Mouse (Mus musculus) stomach, adult 2 months (tissue): ENCODE data around the gene Erbb2. TPM values are rescaled to one million over a fixed set of nuclear protein-coding genes. Genes with fewer than 3 reads are reported as not detected.

Experiments used
- polyA plus RNA-seq: library from polyadenylated mRNA; depleted of rRNA; stranded (reverse); fragments of >200 nt; gene quantifications from 2 replicates; pipeline ENCODE4 v1.2.3, GENCODE M21; 2012; rRNA removed

Erbb2 gene
- 31.2 and 35.3 TPM in 2 replicates for polyA plus RNA-seq

DNA sequence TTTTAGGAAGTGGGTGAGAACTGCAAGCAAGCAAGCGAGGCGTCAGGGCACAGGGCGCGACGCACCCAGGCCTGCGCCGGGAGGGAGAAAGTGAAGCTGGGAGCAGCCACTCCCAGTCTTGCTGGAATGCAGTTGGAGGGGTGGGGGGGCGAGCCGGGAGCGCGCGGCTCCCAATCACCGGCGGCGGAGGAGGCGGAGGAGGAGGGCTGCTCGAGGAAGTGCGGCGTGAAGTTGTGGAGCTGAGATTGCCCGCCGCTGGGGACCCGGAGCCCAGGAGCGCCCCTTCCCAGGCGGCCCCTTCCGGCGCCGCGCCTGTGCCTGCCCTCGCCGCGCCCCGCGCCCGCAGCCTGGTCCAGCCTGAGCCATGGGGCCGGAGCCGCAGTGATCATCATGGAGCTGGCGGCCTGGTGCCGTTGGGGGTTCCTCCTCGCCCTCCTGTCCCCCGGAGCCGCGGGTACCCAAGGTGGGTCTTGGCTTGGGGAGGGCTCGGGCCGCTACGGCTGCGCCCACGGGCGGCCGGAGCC is at the start of gene Erbb2:
Gene Erbb2 (plus strand): TSS at position 198 of the 524 bp plus-strand sequence.

DNA sequence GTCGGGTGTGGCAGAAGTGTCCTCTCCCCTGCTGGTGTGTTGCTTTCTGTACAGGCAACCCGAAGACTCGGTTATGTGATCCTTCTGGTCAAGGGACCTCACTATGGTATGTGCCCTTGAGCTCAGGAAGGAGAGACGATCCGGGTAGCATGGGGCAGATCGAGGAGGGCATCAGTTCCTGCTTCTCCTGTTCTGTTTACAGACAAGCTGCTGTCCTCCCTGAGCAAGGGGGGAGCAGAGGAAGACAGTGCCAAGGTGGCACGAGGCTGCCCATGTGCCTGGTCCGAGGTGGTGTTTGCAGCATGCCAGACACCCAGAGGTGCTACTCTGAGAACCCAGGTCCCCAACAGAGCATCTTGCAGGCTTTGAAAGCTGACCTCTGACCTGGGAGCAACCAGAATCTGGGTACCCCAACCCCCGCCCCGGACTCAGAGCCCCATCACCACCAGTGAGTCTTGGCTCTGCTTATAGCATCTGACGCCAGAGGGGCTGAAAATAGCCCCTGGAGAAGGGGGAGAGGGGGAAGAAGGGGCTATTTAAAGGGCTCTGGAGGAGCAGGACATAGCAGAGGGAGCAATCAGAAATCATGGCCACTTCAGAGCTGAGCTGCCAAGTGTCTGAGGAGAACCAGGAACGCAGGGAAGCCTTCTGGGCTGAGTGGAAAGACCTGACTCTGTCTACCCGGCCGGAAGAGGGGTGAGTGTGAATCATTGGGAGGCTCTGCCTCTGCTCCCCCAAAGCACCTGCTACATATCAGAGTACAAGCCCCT is 28.8 kb upstream of the Erbb2 start, which contains the start of gene Tcap:
Gene Tcap (plus strand): TSS at position 551 of the 770 bp plus-strand sequence.

DNA sequence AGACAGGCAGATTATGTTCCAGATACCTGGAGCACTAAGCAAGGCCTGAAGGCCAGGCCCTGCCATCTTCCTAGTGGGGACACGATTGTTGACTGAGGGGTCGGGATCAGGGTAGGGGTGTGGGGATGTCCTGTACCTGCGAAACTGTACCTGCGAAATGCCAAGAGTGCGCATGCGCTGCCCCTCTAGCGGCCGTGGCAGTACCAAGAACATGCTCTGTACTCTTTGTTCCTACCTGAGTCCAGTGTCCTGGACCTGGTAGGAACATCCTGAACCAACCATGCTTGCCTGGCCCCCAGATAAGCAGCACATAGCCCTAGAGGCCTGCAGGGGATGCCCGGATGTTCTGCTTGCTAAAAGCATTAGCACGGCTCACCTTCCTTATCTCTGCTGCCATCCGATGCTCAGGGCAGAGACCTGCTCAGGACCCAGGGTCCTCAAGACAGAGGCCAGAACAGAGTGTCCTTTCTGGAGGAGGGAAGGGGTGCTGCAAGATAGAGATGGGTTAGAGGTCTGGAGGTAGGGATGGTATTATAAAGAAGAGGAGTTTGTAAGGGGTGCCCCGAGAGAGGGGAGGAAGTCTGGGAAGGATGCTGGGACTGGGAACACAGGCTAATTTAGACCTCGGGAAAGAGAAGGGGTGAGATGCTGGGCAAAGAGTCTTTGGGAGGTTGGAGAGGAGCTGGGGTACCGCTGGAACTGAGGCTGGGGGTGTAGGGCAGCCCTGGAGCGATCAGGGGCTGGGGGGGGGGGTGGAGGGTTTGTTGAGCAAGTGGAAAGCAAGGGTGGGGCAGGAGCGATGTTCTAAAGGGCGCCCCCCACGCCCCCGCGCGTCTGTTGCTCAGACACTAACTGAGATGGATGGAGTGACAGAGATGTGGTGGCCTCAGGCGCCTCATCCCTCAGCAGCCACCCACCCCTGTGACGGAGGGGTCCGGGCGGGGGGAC is 26.4 kb upstream of the Erbb2 start, which contains the start of gene Pnmt:
Gene Pnmt (plus strand): TSS at position 813 of the 948 bp plus-strand sequence.

DNA sequence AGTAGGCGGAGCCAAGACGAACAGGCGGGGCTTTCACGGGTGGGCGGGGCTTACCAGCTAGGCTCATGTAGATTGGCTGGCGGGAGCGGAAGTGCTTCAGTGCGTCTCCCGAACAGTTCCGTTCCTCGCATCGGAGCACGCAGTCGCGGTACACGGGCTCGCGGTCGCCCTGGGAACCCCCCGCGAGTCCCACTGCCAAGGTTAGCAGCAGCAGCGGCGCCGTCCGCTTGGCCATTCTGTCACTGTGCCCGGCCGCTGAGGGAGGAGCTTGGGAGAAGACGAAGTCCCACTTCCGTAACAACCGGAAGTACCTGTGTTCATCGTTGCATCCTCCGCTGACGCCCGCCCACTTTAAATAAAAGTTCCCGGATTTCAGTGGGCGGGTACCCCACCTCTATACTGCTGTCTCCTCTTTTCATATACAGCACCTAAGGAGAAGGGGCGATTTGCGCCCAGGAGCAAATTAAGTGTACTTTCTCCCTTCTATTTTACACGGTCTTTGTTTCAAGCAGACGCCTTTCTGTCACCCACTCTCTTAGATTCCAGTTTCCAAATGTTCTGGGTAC is 12.0 kb upstream of the Erbb2 start, which contains the start of gene Pgap3:
Gene Pgap3 (minus strand): TSS at position 330 of the 566 bp plus-strand sequence.

DNA sequence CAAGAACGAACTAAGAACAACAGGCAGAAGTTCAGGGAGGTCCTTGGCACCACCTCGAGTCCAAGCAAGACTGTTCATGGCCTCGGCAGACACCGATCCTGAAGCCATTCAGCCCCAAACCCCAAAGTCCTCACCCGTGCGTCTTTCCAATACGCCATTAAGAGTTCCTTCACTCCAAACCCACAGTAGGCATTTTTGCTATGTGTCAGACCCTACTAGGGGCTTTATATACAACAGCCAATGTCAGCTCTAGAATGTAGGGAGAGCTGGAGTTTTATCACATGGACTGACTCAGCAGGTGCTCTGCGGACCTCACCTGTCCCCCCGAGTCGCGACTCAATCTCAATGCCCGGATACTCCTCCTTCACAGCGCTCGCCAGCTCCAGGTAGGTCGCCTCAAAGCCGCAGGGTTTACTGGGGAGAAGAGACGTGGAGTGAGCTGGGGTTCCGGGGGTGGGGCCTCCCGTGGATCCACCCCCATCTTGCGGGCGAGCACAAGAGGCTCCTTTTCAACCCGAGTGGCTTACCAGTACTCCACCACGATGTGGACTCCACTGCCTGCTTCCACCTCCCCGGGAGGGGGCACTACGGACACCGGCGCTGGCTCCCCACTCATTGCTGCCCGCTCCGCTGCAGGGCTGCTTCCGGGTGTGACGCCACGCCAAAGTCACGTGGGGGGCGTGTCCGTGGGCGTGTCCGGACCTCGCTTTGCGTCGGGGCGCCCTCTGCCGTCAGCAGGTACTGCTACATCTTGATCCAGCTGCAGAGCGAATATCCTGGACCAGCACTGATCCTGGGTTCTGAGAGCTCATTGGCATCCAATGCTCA is 26.3 kb downstream of the Erbb2 start, which contains the start of gene Mien1:
Gene Mien1 (minus strand): TSS at position 661 of the 828 bp plus-strand sequence.

DNA sequence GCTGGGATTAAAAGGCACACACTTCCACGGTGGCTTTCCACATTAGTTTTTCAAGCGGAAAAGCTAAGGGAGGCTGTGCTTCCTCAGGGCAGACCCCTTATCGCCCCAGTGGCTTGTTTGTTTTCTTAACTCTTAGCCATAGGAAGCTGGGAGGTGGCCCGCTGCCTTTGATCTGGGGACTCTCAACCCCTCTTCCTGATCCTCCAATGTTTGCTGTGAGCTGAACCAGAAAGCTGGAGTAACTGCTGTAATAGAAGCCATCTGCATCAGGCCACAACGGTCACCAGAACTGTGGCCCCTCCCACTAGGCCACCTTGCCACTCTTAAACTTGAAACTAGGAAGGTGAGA is 33.9 kb downstream of the Erbb2 start, which contains the start of gene Grb7:
Gene Grb7 (plus strand): TSS at position 182 of the 349 bp plus-strand sequence.

Other genes with a start within 250 kb of the Erbb2 start
- 1.3 and 2.2 TPM in 2 replicates for gene Med1, start 219.2 kb upstream of the Erbb2 start, polyA plus RNA-seq
- gene Cdk12, start 209.4 kb upstream of the Erbb2 start, polyA plus RNA-seq: 2.0 and 3.1 TPM in 2 replicates
- gene Neurod2, start 82.8 kb upstream of the Erbb2 start, polyA plus RNA-seq: not detected in 2 replicates
- gene Ppp1r1b, start 64.1 kb upstream of the Erbb2 start, polyA plus RNA-seq: 31.9 and 53.0 TPM in 2 replicates
- gene Stard3, start 54.1 kb upstream of the Erbb2 start, polyA plus RNA-seq: 48.4 and 53.8 TPM in 2 replicates
- 32.7 and 42.1 TPM in 2 replicates for gene Tcap, start 28.7 kb upstream of the Erbb2 start, polyA plus RNA-seq
- gene Pnmt, start 26.0 kb upstream of the Erbb2 start, polyA plus RNA-seq: 0.16 TPM in 1 of 2 replicates, not detected in the other
- 17.5 and 17.6 TPM in 2 replicates for gene Pgap3, start 12.0 kb upstream of the Erbb2 start, polyA plus RNA-seq
- gene Mien1, start 26.5 kb downstream of the Erbb2 start, polyA plus RNA-seq: 22.9 and 23.3 TPM in 2 replicates
- gene Grb7, start 33.9 kb downstream of the Erbb2 start, polyA plus RNA-seq: 30.1 and 30.4 TPM in 2 replicates
- gene Ikzf3, start 133.6 kb downstream of the Erbb2 start, polyA plus RNA-seq: 0.21 and 0.39 TPM in 2 replicates
- gene Zpbp2, start 138.6 kb downstream of the Erbb2 start, polyA plus RNA-seq: not detected in 2 replicates
- gene Ormdl3, start 174.9 kb downstream of the Erbb2 start, polyA plus RNA-seq: 25.0 and 29.7 TPM in 2 replicates
- gene Lrrc3c, start 185.8 kb downstream of the Erbb2 start, polyA plus RNA-seq: not detected in 2 replicates
- gene Gm12355, start 213.2 kb downstream of the Erbb2 start, polyA plus RNA-seq: not detected in 2 replicates
- gene Gsdma3, start 213.9 kb downstream of the Erbb2 start, polyA plus RNA-seq: 0.05 TPM in 1 of 2 replicates, not detected in the other
- gene Gsdma2, start 234.3 kb downstream of the Erbb2 start, polyA plus RNA-seq: 1,555 and 1,561 TPM in 2 replicates